Mouse (Mus musculus) gastrocnemius, postnatal 25 days (tissue): ENCODE results near the gene Krtap5-5. TPM values are rescaled to one million over a fixed set of nuclear protein-coding genes. Genes with fewer than 3 reads are reported as not detected.
"Not testable (repeated sequence)": the region's sequence is repeated elsewhere in the genome, so short reads cannot be mapped to it uniquely, and the experiment has no call there.

Experiments used
- DNase-seq: peaks from one replicate; pipeline ENCODE4 v3.0.0; 2022
- long read RNA-seq, 2 experiments: library from polyadenylated mRNA; stranded (forward); transcript quantifications; one replicate each; pipeline ENCODE4 v2.0.0; 2021
- total RNA-seq, 2 experiments: library from RNA; stranded (reverse); gene quantifications; 1 replicate in 1 of 2; 2 replicates in 1 of 2; pipeline ENCODE4 v1.2.3; 2021

The Krtap5-5 gene
- not detected for total RNA-seq
- long read RNA-seq, experiment 1: 0 reads
- long read RNA-seq, experiment 2: 0 reads

- DNase-seq: not testable (repeated sequence)
Observed at GRCm38 (mm10) chr7:142229871-142230270, at the start of gene Krtap5-5. TSS of gene Krtap5-5 (minus strand) at chr7:142229971.

- DNase-seq: not testable (repeated sequence)
Observed at GRCm38 (mm10) chr7:142279291-142279690, 49.5 kb upstream of the Krtap5-5 start.

- DNase-seq: not testable (repeated sequence)
Observed at GRCm38 (mm10) chr7:142278183-142278582, 48.4 kb upstream of the Krtap5-5 start.

GRCm38 (mm10) chr7:142274263-142274662, 44.5 kb upstream of the Krtap5-5 start, which contains the start of gene Gm4559:
TSS of gene Gm4559 (minus strand) at chr7:142274363.
- not testable (repeated sequence) for DNase-seq

- not testable (repeated sequence) for DNase-seq
Observed at GRCm38 (mm10) chr7:142258254-142258653, 28.5 kb upstream of the Krtap5-5 start, which contains the start of gene Gm2431. TSS of gene Gm2431 (minus strand) at chr7:142258354.

- no peak for DNase-seq
Observed at GRCm38 (mm10) chr7:142255517-142255916, 25.7 kb upstream of the Krtap5-5 start.

- DNase-seq: no peak
Observed at GRCm38 (mm10) chr7:142249824-142250223, 20.1 kb upstream of the Krtap5-5 start.

GRCm38 (mm10) chr7:142240978-142241377, 11.2 kb upstream of the Krtap5-5 start, which contains the start of gene Gm40460:
TSS of gene Gm40460 (minus strand) at chr7:142241078.
- DNase-seq: no peak

GRCm38 (mm10) chr7:142231540-142231939, 1.8 kb upstream of the Krtap5-5 start:
- no peak for DNase-seq

- no peak for DNase-seq
Observed at GRCm38 (mm10) chr7:142224518-142224917, 5.3 kb downstream of the Krtap5-5 start.

GRCm38 (mm10) chr7:142212136-142212535, 17.6 kb downstream of the Krtap5-5 start:
- DNase-seq: not testable (repeated sequence)

- no peak for DNase-seq
Observed at GRCm38 (mm10) chr7:142211559-142211958, 18.2 kb downstream of the Krtap5-5 start, which contains the start of gene Gm7579. TSS of gene Gm7579 (plus strand) at chr7:142211859.

- DNase-seq: not testable (repeated sequence)
Observed at GRCm38 (mm10) chr7:142206891-142207290, 22.9 kb downstream of the Krtap5-5 start.

GRCm38 (mm10) chr7:142205488-142205887, 24.3 kb downstream of the Krtap5-5 start:
- no peak for DNase-seq

GRCm38 (mm10) chr7:142201064-142201463, 28.7 kb downstream of the Krtap5-5 start, which contains the start of gene Krtap5-3:
TSS of gene Krtap5-3 (plus strand) at chr7:142201364.
- no peak for DNase-seq

- no peak for DNase-seq
Observed at GRCm38 (mm10) chr7:142198748-142199147, 31.0 kb downstream of the Krtap5-5 start.

GRCm38 (mm10) chr7:142190289-142190688, 39.5 kb downstream of the Krtap5-5 start, which contains the start of gene Gm10153:
TSS of gene Gm10153 (minus strand) at chr7:142190389.
- DNase-seq: no peak

GRCm38 (mm10) chr7:142188156-142188555, 41.6 kb downstream of the Krtap5-5 start:
- DNase-seq: no peak

- no peak for DNase-seq
Observed at GRCm38 (mm10) chr7:142181021-142181420, 48.8 kb downstream of the Krtap5-5 start.

Other genes with a start within 250 kb of the Krtap5-5 start
- 10 to 100 TPM; 37.8 to 42.9 TPM for gene Mob2, start 168.9 kb downstream of the Krtap5-5 start, total RNA-seq
- 10 to 100 TPM; 16.8 to 46.3 TPM for gene Dusp8, start 134.1 kb downstream of the Krtap5-5 start, total RNA-seq
- not detected for gene Gm45618, start 109.2 kb downstream of the Krtap5-5 start, total RNA-seq
- not detected for gene Gm39115, start 93.9 kb downstream of the Krtap5-5 start, total RNA-seq
- gene Gm45337, start 85.4 kb downstream of the Krtap5-5 start, total RNA-seq: not detected
- not detected for gene Gm29735, start 72.9 kb downstream of the Krtap5-5 start, total RNA-seq
- not detected for gene Gm4553, start 64.2 kb downstream of the Krtap5-5 start, total RNA-seq
- gene Krtap5-2, start 54.0 kb downstream of the Krtap5-5 start, total RNA-seq: not detected
- gene Gm10153, start 39.6 kb downstream of the Krtap5-5 start, total RNA-seq: not detected
- not detected for gene Krtap5-3, start 28.6 kb downstream of the Krtap5-5 start, total RNA-seq
- not detected for gene Gm7579, start 18.1 kb downstream of the Krtap5-5 start, total RNA-seq
- gene Gm40460, start 11.1 kb upstream of the Krtap5-5 start, total RNA-seq: not detected
- gene Gm2431, start 28.4 kb upstream of the Krtap5-5 start, total RNA-seq: not detected
- gene Gm4559, start 44.4 kb upstream of the Krtap5-5 start, total RNA-seq: not detected
- not detected for gene Krtap5-1, start 67.1 kb upstream of the Krtap5-5 start, total RNA-seq
- gene Krtap5-4, start 73.6 kb upstream of the Krtap5-5 start, total RNA-seq: not detected
- gene Ifitm10, start 143.8 kb upstream of the Krtap5-5 start, total RNA-seq: 1 to 10 TPM; 3.3 to 4.2 TPM
- 1 to 10 TPM; 4.0 to 5.6 TPM for gene Gm49369, start 152.7 kb upstream of the Krtap5-5 start, total RNA-seq
- 100 to 1,000 TPM; 317 to 434 TPM for gene Ctsd, start 158.1 kb upstream of the Krtap5-5 start, total RNA-seq
- gene Syt8, start 204.9 kb upstream of the Krtap5-5 start, total RNA-seq: not detected
- over 10,000 TPM; 16,193 to 17,938 TPM for gene Tnni2, start 211.8 kb upstream of the Krtap5-5 start, total RNA-seq
- 10 to 100 TPM; 43.2 to 60.3 TPM for gene Lsp1, start 230.8 kb upstream of the Krtap5-5 start, total RNA-seq